Mouse (Mus musculus): ENCODE measurements around the gene Sigmar1. TPM values are rescaled to one million over a fixed set of nuclear protein-coding genes. Genes with fewer than 3 reads are reported as not detected.
A peak's percentile ranks its signal among the peaks of the same experiment; 100 is the strongest.
"Not testable (repeated sequence)": the region's sequence is repeated elsewhere in the genome, so short reads cannot be mapped to it uniquely, and the experiment has no call there.

Gene Sigmar1
- polyA plus RNA-seq, 1 experiment from 2014 or later, result 96.3 TPM

GRCm38 (mm10) chr4:41696452-41696851, 59.5 kb downstream of the Sigmar1 start:
- H3K4me1 ChIP-seq (ENCODE audit: control insufficient read depth, insufficient read depth, low read depth, low read length); H3K36me3 ChIP-seq (ENCODE audit: control insufficient read depth, insufficient read depth, low read length); H3K4me3 ChIP-seq (ENCODE audit: low read length); H3K4me2 ChIP-seq (ENCODE audit: low read length); H3K9me3 ChIP-seq (ENCODE audit: control insufficient read depth, low read length); H3K9ac ChIP-seq (ENCODE audit: low read depth, low read length); ATAC-seq; H3K27me3 ChIP-seq (replicated peaks; ENCODE audit: control insufficient read depth, insufficient read depth, low read length); H3K27ac ChIP-seq (ENCODE audit: low read depth, low read length): not testable (repeated sequence)
- WGBS, result 10% methylated on average over 12 of the region's 15 CpGs

DNA sequence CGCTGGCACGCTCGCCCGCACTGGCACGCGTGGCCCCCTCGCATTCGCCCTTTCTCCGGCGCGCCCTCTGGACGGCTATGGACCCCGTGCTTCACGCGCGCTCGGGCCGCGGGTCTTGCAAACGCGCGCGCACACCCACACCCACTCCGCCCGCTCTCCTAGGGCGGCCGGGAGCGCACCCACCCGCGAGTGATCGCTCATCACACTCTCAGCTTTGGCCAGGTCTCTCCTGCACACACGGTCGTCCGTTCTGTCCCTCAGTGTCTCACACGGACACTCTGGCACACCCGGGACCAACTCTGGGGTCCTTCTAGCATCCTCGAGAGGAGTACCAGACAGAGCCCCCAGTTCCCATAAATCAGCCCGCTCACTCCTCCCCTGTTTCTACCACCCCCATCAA, 60.2 kb downstream of the Sigmar1 start:
- not testable (repeated sequence) for H3K27ac ChIP-seq (ENCODE audit: low read depth, low read length); H3K9ac ChIP-seq (ENCODE audit: low read depth, low read length); H3K9me3 ChIP-seq (ENCODE audit: control insufficient read depth, low read length); H3K4me1 ChIP-seq (ENCODE audit: control insufficient read depth, insufficient read depth, low read depth, low read length); ATAC-seq; H3K36me3 ChIP-seq (ENCODE audit: control insufficient read depth, insufficient read depth, low read length); H3K27me3 ChIP-seq (replicated peaks; ENCODE audit: control insufficient read depth, insufficient read depth, low read length)
- Histone ChIP-seq H3K4me3 (ENCODE audit: low read length) (peak overlapping the region; percentile 20; the same call in 1 of the 2 replicates), H3K4me2 (ENCODE audit: low read length) (peak overlapping the region; percentile 39)
- WGBS, result 1% methylated on average over 9 of the region's 38 CpGs

GRCm38 (mm10) chr4:41693511-41693910, 62.4 kb downstream of the Sigmar1 start:
- H3K4me2 ChIP-seq (ENCODE audit: low read length), result peak overlapping the region; percentile 5; the same call in 1 of the 2 replicates
- H3K4me3 ChIP-seq (ENCODE audit: low read length); H3K36me3 ChIP-seq (ENCODE audit: control insufficient read depth, insufficient read depth, low read length); H3K9me3 ChIP-seq (ENCODE audit: control insufficient read depth, low read length); H3K4me1 ChIP-seq (ENCODE audit: control insufficient read depth, insufficient read depth, low read depth, low read length); H3K9ac ChIP-seq (ENCODE audit: low read depth, low read length); H3K27me3 ChIP-seq (replicated peaks; ENCODE audit: control insufficient read depth, insufficient read depth, low read length); H3K27ac ChIP-seq (ENCODE audit: low read depth, low read length); ATAC-seq: not testable (repeated sequence)
- 7% methylated on average over 4 of the region's 4 CpGs for WGBS

DNA sequence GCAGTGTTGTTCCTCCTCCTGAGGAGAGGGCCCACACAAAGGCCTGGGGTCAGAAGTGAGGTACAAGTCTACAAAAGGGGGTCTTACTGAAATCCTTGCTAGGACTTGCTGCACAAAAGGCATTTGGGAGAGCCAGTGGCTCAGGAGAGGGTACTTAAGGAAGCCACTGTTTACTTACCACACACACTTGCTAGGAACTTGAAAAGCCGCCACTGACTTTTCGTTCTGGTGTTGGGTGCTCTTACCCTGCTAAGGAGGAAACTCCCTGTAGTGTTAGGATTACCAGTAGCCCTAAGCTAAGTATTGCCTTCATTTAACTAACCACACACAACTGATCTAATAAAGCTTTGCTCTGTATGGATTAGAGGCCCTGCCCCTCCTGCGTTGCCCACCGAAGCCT, 65.9 kb downstream of the Sigmar1 start:
- ATAC-seq, result not testable (repeated sequence)

DNA sequence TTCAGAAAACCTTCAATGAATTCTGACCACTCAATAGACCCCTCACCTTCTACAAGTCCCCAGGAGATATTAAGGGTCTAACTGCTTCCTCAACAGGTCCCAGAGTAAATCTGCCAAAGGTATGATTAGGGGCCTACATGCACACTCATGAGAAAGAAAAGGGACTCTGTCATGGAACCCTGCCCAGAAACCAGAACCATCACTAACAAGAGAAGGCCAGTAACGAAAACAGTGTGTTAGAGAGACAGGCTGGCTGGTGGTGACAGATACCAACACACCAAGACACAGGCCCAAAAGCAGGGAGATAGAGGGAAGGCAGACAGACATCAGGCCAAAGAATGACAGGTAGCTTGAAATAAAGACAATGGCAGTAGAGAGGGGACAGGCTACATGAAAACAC, 67.4 kb downstream of the Sigmar1 start:
- not testable (repeated sequence) for H3K4me3 ChIP-seq (ENCODE audit: low read length); H3K9me3 ChIP-seq (ENCODE audit: control insufficient read depth, low read length); H3K36me3 ChIP-seq (ENCODE audit: control insufficient read depth, insufficient read depth, low read length); H3K4me2 ChIP-seq (ENCODE audit: low read length); H3K27me3 ChIP-seq (replicated peaks; ENCODE audit: control insufficient read depth, insufficient read depth, low read length); ATAC-seq; H3K4me1 ChIP-seq (ENCODE audit: control insufficient read depth, insufficient read depth, low read depth, low read length); H3K27ac ChIP-seq (ENCODE audit: low read depth, low read length); H3K9ac ChIP-seq (ENCODE audit: low read depth, low read length)
- 37% methylated on average over 1 of the region's 1 CpGs for WGBS

More for the DNA sequence above, 65.9 kb downstream of the Sigmar1 start:
- H3K9ac ChIP-seq (ENCODE audit: low read depth, low read length); H3K4me2 ChIP-seq (ENCODE audit: low read length); H3K9me3 ChIP-seq (ENCODE audit: control insufficient read depth, low read length); H3K27ac ChIP-seq (ENCODE audit: low read depth, low read length); H3K4me1 ChIP-seq (ENCODE audit: control insufficient read depth, insufficient read depth, low read depth, low read length); H3K36me3 ChIP-seq (ENCODE audit: control insufficient read depth, insufficient read depth, low read length); H3K27me3 ChIP-seq (replicated peaks; ENCODE audit: control insufficient read depth, insufficient read depth, low read length); H3K4me3 ChIP-seq (ENCODE audit: low read length): not testable (repeated sequence)
- no CpG with 5 or more reads among the region's 4 CpGs for WGBS

Other genes with a start within 250 kb of the Sigmar1 start
- gene 1110017D15Rik, start 238.8 kb downstream of the Sigmar1 start, polyA plus RNA-seq (2015; fragmentation: Nextera tagmentation; extraction: Ambion mirVana), result 17.9 and 21.7 TPM in 2 replicates
- 14.2 and 14.8 TPM in 2 replicates for gene Fam219a, start 186.6 kb downstream of the Sigmar1 start, polyA plus RNA-seq (2015; fragmentation: Nextera tagmentation; extraction: Ambion mirVana)
- gene Dnaic1, start 186.4 kb downstream of the Sigmar1 start, polyA plus RNA-seq (2015; fragmentation: Nextera tagmentation; extraction: Ambion mirVana), result 2.4 and 3.3 TPM in 2 replicates
- 115 and 117 TPM in 2 replicates for gene Enho, start 115.8 kb downstream of the Sigmar1 start, polyA plus RNA-seq (2015; fragmentation: Nextera tagmentation; extraction: Ambion mirVana)
- gene Cntfr, start 59.1 kb downstream of the Sigmar1 start, polyA plus RNA-seq (2015; fragmentation: Nextera tagmentation; extraction: Ambion mirVana), result 22.5 and 29.5 TPM in 2 replicates
- 46.4 and 46.6 TPM in 2 replicates for gene Il11ra1, start 56.2 kb downstream of the Sigmar1 start, polyA plus RNA-seq (2015; fragmentation: Nextera tagmentation; extraction: Ambion mirVana)
- 63.6 and 65.2 TPM in 2 replicates for gene Rpp25l, start 42.6 kb downstream of the Sigmar1 start, polyA plus RNA-seq (2015; fragmentation: Nextera tagmentation; extraction: Ambion mirVana)
- gene Dctn3, start 33.0 kb downstream of the Sigmar1 start, polyA plus RNA-seq (2015; fragmentation: Nextera tagmentation; extraction: Ambion mirVana), result 309 and 323 TPM in 2 replicates
- gene Arid3c, start 25.0 kb downstream of the Sigmar1 start, polyA plus RNA-seq (2015; fragmentation: Nextera tagmentation; extraction: Ambion mirVana), result 0.76 and 0.84 TPM in 2 replicates
- 60.9 and 61.8 TPM in 2 replicates for gene Galt, start 929 bp downstream of the Sigmar1 start, polyA plus RNA-seq (2015; fragmentation: Nextera tagmentation; extraction: Ambion mirVana)
- gene Ccl27a, start 18.1 kb upstream of the Sigmar1 start, polyA plus RNA-seq (2015; fragmentation: Nextera tagmentation; extraction: Ambion mirVana), result 260 and 276 TPM in 2 replicates
- gene Gm21541, start 147.5 kb upstream of the Sigmar1 start, polyA plus RNA-seq (2015; fragmentation: Nextera tagmentation; extraction: Ambion mirVana), result not detected in 2 replicates
- gene Gm20878, start 185.4 kb upstream of the Sigmar1 start, polyA plus RNA-seq (2015; fragmentation: Nextera tagmentation; extraction: Ambion mirVana), result 12.1 and 13.6 TPM in 2 replicates
- gene Fam205a4, start 209.9 kb upstream of the Sigmar1 start, polyA plus RNA-seq (2015; fragmentation: Nextera tagmentation; extraction: Ambion mirVana), result 1.9 and 2.0 TPM in 2 replicates

Measured in hindbrain, embryonic 16.5 days (tissue).